Mouse (Mus musculus): ENCODE measurements around the gene Il9. TPM values are rescaled to one million over a fixed set of nuclear protein-coding genes. Genes with fewer than 3 reads are reported as not detected.

Il9 gene
- polyA plus RNA-seq, 1 experiment from 2014 or later, result not detected

DNA sequence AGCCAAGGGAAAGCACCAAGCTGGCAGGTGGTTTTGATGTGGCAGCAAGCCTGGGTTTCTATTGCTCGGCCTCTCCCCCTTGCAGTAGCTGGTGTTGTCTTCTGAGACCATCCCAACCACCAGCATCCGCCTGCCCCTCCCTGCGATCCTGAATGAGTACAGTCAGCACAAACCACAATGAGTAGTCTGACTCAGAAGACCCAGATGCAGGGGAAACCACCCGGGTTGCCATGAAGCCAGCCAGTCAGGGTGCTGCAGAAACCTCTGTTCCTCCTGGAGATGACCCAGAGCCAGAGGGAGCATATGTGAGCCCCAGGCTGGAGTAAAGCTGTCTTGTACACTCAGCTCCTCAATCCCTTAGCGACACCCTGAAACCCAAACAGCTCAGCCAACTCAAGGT is 5.3 kb downstream of the Il9 start:
- H3K27me3 ChIP-seq (ENCODE audit: insufficient read depth, low read length), result no peaks in the 10 kb centered on the region
- H3K27ac ChIP-seq (ENCODE audit: low read depth), result no peak overlapping the region
- ATAC-seq, result no peak
- H3K36me3 ChIP-seq (replicated peaks; ENCODE audit: insufficient read depth, low read length), result no peaks in the 10 kb centered on the region
- H3K9ac ChIP-seq (replicated peaks), result no peak overlapping the region
- no peak overlapping the region for H3K4me3 ChIP-seq (ENCODE audit: low read depth, low read length)
- no peak for DNase-seq
- H3K4me2 ChIP-seq (ENCODE audit: low read depth, low read length), result no peak overlapping the region
- WGBS (ENCODE audit: insufficient replicate concordance), result 41% methylated on average over 5 of the region's 5 CpGs
- no peaks in the 10 kb centered on the region for H3K9me3 ChIP-seq (ENCODE audit: low read length)
- H3K4me1 ChIP-seq (ENCODE audit: insufficient read depth), result peaks cover 2% of the 10 kb centered on the region; the same call in 1 of the 2 replicates
- no peak for TF ChIP-seq EP300 (IDR thresholded peaks at IDR 0.05; ENCODE audit: low read depth)
- TF ChIP-seq CTCF (IDR thresholded peaks at IDR 0.05; ENCODE audit: low read depth), result no peak

DNA sequence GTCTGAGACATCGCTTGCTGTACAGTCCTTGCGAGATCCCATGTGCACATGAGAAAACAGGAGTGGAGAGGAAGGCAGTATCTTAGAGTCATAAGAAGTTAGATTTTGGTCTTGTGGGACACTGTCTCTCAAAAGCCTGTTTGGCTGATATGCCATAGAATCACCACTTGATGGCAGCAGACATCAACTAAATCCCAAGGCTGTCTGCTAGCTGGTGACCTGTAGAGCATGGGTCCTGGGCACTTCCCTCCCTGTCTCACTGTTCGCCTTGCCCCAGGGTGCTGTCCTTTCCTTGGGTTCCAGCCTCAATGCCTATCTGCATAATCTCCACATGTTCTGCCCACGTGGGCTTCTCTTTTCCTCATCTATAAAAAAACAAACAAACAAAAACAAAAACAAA is 6.7 kb downstream of the Il9 start:
- peak; percentile 43 for ATAC-seq
- Histone ChIP-seq H3K4me3 (ENCODE audit: low read depth, low read length) (no peak overlapping the region), H3K27me3 (ENCODE audit: insufficient read depth, low read length) (no peaks in the 10 kb centered on the region), H3K27ac (ENCODE audit: low read depth) (no peak overlapping the region), H3K36me3 (replicated peaks; ENCODE audit: insufficient read depth, low read length) (no peaks in the 10 kb centered on the region), H3K4me2 (ENCODE audit: low read depth, low read length) (no peak overlapping the region), H3K9me3 (ENCODE audit: low read length) (no peaks in the 10 kb centered on the region), H3K9ac (replicated peaks) (no peak overlapping the region), H3K4me1 (ENCODE audit: insufficient read depth) (peaks cover 2% of the 10 kb centered on the region; the same call in 1 of the 2 replicates)
- TF ChIP-seq EP300 (IDR thresholded peaks at IDR 0.05; ENCODE audit: low read depth) (no peak), CTCF (IDR thresholded peaks at IDR 0.05; ENCODE audit: low read depth) (peak; percentile 84)
- 26% methylated on average over 4 of the region's 4 CpGs for WGBS (ENCODE audit: insufficient replicate concordance)
- no peak for DNase-seq

DNA sequence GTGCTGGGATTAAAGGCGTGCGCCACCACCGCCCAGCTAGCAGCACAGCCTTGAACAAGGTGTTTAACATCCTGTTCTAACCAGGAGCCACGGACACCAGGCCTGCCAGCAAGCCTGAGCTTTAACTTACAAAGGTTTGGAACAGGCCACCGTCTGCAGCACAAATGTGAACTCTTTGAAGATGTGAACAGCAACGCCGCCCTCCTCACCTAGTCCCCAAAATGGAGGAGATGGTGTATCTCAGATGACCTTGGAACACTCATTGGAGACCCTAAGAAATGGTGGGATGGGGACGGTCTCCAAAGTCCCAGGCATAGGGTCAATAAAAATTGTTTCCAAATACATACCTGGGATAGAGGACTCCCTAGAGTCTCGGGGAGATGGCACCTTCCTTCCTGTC is 9.4 kb downstream of the Il9 start:
- no peak overlapping the region for H3K4me2 ChIP-seq (ENCODE audit: low read depth, low read length)
- no peaks in the 10 kb centered on the region for H3K9me3 ChIP-seq (ENCODE audit: low read length)
- no peaks in the 10 kb centered on the region for H3K36me3 ChIP-seq (replicated peaks; ENCODE audit: insufficient read depth, low read length)
- no peak for TF ChIP-seq EP300 (IDR thresholded peaks at IDR 0.05; ENCODE audit: low read depth)
- no peak for TF ChIP-seq CTCF (IDR thresholded peaks at IDR 0.05; ENCODE audit: low read depth)
- H3K27me3 ChIP-seq (ENCODE audit: insufficient read depth, low read length), result no peaks in the 10 kb centered on the region
- WGBS (ENCODE audit: insufficient replicate concordance), result 77% methylated on average over 9 of the region's 9 CpGs
- H3K4me3 ChIP-seq (ENCODE audit: low read depth, low read length), result no peak overlapping the region
- DNase-seq (no peak), ATAC-seq (no peak)
- no peak overlapping the region for H3K9ac ChIP-seq (replicated peaks)
- no peak overlapping the region for H3K27ac ChIP-seq (ENCODE audit: low read depth)
- H3K4me1 ChIP-seq (ENCODE audit: insufficient read depth), result no peaks in the 10 kb centered on the region

- no peak overlapping the region for H3K4me3 ChIP-seq (ENCODE audit: low read depth, low read length)
- no peak overlapping the region for H3K4me2 ChIP-seq (ENCODE audit: low read depth, low read length)
- DNase-seq (no peak), ATAC-seq (no peak)
- no peaks in the 10 kb centered on the region for H3K36me3 ChIP-seq (replicated peaks; ENCODE audit: insufficient read depth, low read length)
- no peaks in the 10 kb centered on the region for H3K9me3 ChIP-seq (ENCODE audit: low read length)
- no peak overlapping the region for H3K27ac ChIP-seq (ENCODE audit: low read depth)
- H3K9ac ChIP-seq (replicated peaks), result no peak overlapping the region
- H3K27me3 ChIP-seq (ENCODE audit: insufficient read depth, low read length), result no peaks in the 10 kb centered on the region
- H3K4me1 ChIP-seq (ENCODE audit: insufficient read depth), result no peaks in the 10 kb centered on the region
- 76% methylated on average over 9 of the region's 9 CpGs for WGBS (ENCODE audit: insufficient replicate concordance)
- no peak for TF ChIP-seq EP300 (IDR thresholded peaks at IDR 0.05; ENCODE audit: low read depth)
- TF ChIP-seq CTCF (IDR thresholded peaks at IDR 0.05; ENCODE audit: low read depth), result no peak
Observed at GRCm38 (mm10) chr13:56471951-56472350, 10.1 kb downstream of the Il9 start.

- Histone ChIP-seq H3K4me1 (ENCODE audit: insufficient read depth) (no peaks in the 10 kb centered on the region), H3K4me3 (ENCODE audit: low read depth, low read length) (no peak overlapping the region), H3K9me3 (ENCODE audit: low read length) (no peaks in the 10 kb centered on the region), H3K27ac (ENCODE audit: low read depth) (no peak overlapping the region), H3K9ac (replicated peaks) (no peak overlapping the region), H3K4me2 (ENCODE audit: low read depth, low read length) (no peak overlapping the region), H3K36me3 (replicated peaks; ENCODE audit: insufficient read depth, low read length) (no peaks in the 10 kb centered on the region), H3K27me3 (ENCODE audit: insufficient read depth, low read length) (no peaks in the 10 kb centered on the region)
- ATAC-seq (no peak), DNase-seq (no peak)
- WGBS (ENCODE audit: insufficient replicate concordance), result 78% methylated on average over 6 of the region's 6 CpGs
- TF ChIP-seq EP300 (IDR thresholded peaks at IDR 0.05; ENCODE audit: low read depth) (no peak), CTCF (IDR thresholded peaks at IDR 0.05; ENCODE audit: low read depth) (no peak)
Observed at GRCm38 (mm10) chr13:56471211-56471610, 10.8 kb downstream of the Il9 start.

GRCm38 (mm10) chr13:56468536-56468935 is 13.5 kb downstream of the Il9 start:
- TF ChIP-seq CTCF (IDR thresholded peaks at IDR 0.05; ENCODE audit: low read depth) (no peak), EP300 (IDR thresholded peaks at IDR 0.05; ENCODE audit: low read depth) (no peak)
- Histone ChIP-seq H3K27ac (ENCODE audit: low read depth) (no peak overlapping the region), H3K9me3 (ENCODE audit: low read length) (no peaks in the 10 kb centered on the region), H3K4me2 (ENCODE audit: low read depth, low read length) (no peak overlapping the region), H3K36me3 (replicated peaks; ENCODE audit: insufficient read depth, low read length) (no peaks in the 10 kb centered on the region), H3K27me3 (ENCODE audit: insufficient read depth, low read length) (no peaks in the 10 kb centered on the region), H3K4me1 (ENCODE audit: insufficient read depth) (no peaks in the 10 kb centered on the region), H3K4me3 (ENCODE audit: low read depth, low read length) (no peak overlapping the region), H3K9ac (replicated peaks) (no peak overlapping the region)
- ATAC-seq (no peak), DNase-seq (no peak)
- WGBS (ENCODE audit: insufficient replicate concordance), result 83% methylated on average over 4 of the region's 4 CpGs

GRCm38 (mm10) chr13:56467786-56468185 is 14.3 kb downstream of the Il9 start:
- Histone ChIP-seq H3K4me1 (ENCODE audit: insufficient read depth) (no peaks in the 10 kb centered on the region), H3K4me3 (ENCODE audit: low read depth, low read length) (no peak overlapping the region), H3K9me3 (ENCODE audit: low read length) (no peaks in the 10 kb centered on the region), H3K27ac (ENCODE audit: low read depth) (no peak overlapping the region), H3K9ac (replicated peaks) (no peak overlapping the region), H3K27me3 (ENCODE audit: insufficient read depth, low read length) (no peaks in the 10 kb centered on the region), H3K36me3 (replicated peaks; ENCODE audit: insufficient read depth, low read length) (no peaks in the 10 kb centered on the region), H3K4me2 (ENCODE audit: low read depth, low read length) (no peak overlapping the region)
- DNase-seq, result no peak
- no peak for ATAC-seq
- 83% methylated on average over 7 of the region's 7 CpGs for WGBS (ENCODE audit: insufficient replicate concordance)
- TF ChIP-seq CTCF (IDR thresholded peaks at IDR 0.05; ENCODE audit: low read depth), result no peak
- no peak for TF ChIP-seq EP300 (IDR thresholded peaks at IDR 0.05; ENCODE audit: low read depth)

Measured in liver, postnatal 0 days (tissue).